Mouse (Mus musculus) MEL-GATA-1-ER (cell line): Measurements from ENCODE around the gene Bgn.

ENCODE experiments used
- DNase-seq: peaks from one replicate; pipeline ENCODE4 v3.0.0-alpha.2; 2012; ENCODE audit warnings: low read depth; ENCODE audit errors: extremely low read depth

Gene Bgn

GRCm38 (mm10) chrX:73483484-73483810 is at the start of gene Bgn:
Gene Bgn (plus strand): TSS chrX:73483602.
- DNase-seq: no peak

GRCm38 (mm10) chrX:73435252-73435651 is 48.1 kb upstream of the Bgn start, which contains the start of gene Trex2:
Gene Trex2 (minus strand): TSS chrX:73435344.
- DNase-seq: no peak

- no peak for DNase-seq
Measured at GRCm38 (mm10) chrX:73441428-73441827, 42.0 kb upstream of the Bgn start.

GRCm38 (mm10) chrX:73451949-73452348 is 31.5 kb upstream of the Bgn start:
- no peak for DNase-seq

GRCm38 (mm10) chrX:73458877-73459392 is 24.5 kb upstream of the Bgn start, which contains the start of gene Haus7:
Gene Haus7 (minus strand): TSS chrX:73459044.
- peak; percentile 95 for DNase-seq

GRCm38 (mm10) chrX:73460792-73461191 is 22.6 kb upstream of the Bgn start:
- DNase-seq: no peak

- DNase-seq: no peak
Measured at GRCm38 (mm10) chrX:73465483-73466186, 17.8 kb upstream of the Bgn start.

GRCm38 (mm10) chrX:73467446-73468241 is 15.8 kb upstream of the Bgn start:
- no peak for DNase-seq

- DNase-seq: no peak
Measured at GRCm38 (mm10) chrX:73468330-73468729, 15.1 kb upstream of the Bgn start.

GRCm38 (mm10) chrX:73468752-73469151 is 14.7 kb upstream of the Bgn start:
- no peak for DNase-seq

GRCm38 (mm10) chrX:73471764-73472163 is 11.6 kb upstream of the Bgn start:
- peak; percentile 3 for DNase-seq

- DNase-seq: no peak
Measured at GRCm38 (mm10) chrX:73474340-73475165, 8.8 kb upstream of the Bgn start.

- DNase-seq: no peak
Measured at GRCm38 (mm10) chrX:73475658-73476256, 7.6 kb upstream of the Bgn start.

GRCm38 (mm10) chrX:73476621-73477020 is 6.8 kb upstream of the Bgn start:
- DNase-seq: no peak

- DNase-seq: no peak
Measured at GRCm38 (mm10) chrX:73477500-73477899, 5.9 kb upstream of the Bgn start.

- no peak for DNase-seq
Measured at GRCm38 (mm10) chrX:73479656-73480055, 3.7 kb upstream of the Bgn start.

GRCm38 (mm10) chrX:73480334-73480733 is 3.1 kb upstream of the Bgn start:
- no peak for DNase-seq

- DNase-seq: no peak
Measured at GRCm38 (mm10) chrX:73482643-73483483, 539 bp upstream of the Bgn start.

GRCm38 (mm10) chrX:73484076-73484475 is 674 bp downstream of the Bgn start:
- DNase-seq: no peak

GRCm38 (mm10) chrX:73484870-73485269 is 1.5 kb downstream of the Bgn start:
- no peak for DNase-seq
